Mouse (Mus musculus) myocyte (in vitro differentiated cells): ENCODE data around the gene Znrf1. TPM values are rescaled to one million over a fixed set of nuclear protein-coding genes. Genes with fewer than 3 reads are reported as not detected.

Source experiments
- H3K27me3 ChIP-seq: one replicate; pipeline ENCODE4 v1.6.1; 2011; ENCODE audit not compliant: control insufficient read depth, insufficient read depth, insufficient read length
- H3K36me3 ChIP-seq: one replicate; pipeline ENCODE4 v1.6.1; 2011; ENCODE audit not compliant: control insufficient read depth, insufficient read depth
- H3K4me2 ChIP-seq: one replicate; pipeline ENCODE4 v1.6.1; 2011; ENCODE audit warnings: low read depth, control low read depth
- H3K4me3 ChIP-seq: one replicate; pipeline ENCODE4 v1.5.1; 2011; ENCODE audit warnings: mild to moderate bottlenecking, control low read depth, moderate library complexity
- H3K79me2 ChIP-seq: one replicate; pipeline ENCODE4 v1.6.1; 2011; ENCODE audit not compliant: control insufficient read depth, insufficient read depth
- H3ac ChIP-seq: one replicate; pipeline ENCODE4 v1.6.1; 2011; ENCODE audit not compliant: control insufficient read depth, insufficient read length
- CEBPB ChIP-seq: IDR thresholded peaks from 2 replicates; pipeline ENCODE4 v1.6.1; 2011; ENCODE audit warnings: mild to moderate bottlenecking, moderate library complexity; ENCODE audit not compliant: poor library complexity, insufficient read depth, severe bottlenecking
- E2F4 ChIP-seq: IDR thresholded peaks from one replicate; pipeline ENCODE4 v1.6.1; 2011; ENCODE audit warnings: mild to moderate bottlenecking, control low read depth, moderate library complexity; ENCODE audit not compliant: insufficient read depth
- MAX ChIP-seq: IDR thresholded peaks from one replicate; pipeline ENCODE4 v1.6.1; 2011; ENCODE audit warnings: low read depth, mild to moderate bottlenecking, control low read depth
- MYOD1 ChIP-seq, 3 experiments: IDR thresholded peaks; one replicate each; pipeline ENCODE4 v1.6.1; 2011; ENCODE audit warnings: control low read depth in 2 of 3, low read depth in 2 of 3, mild to moderate bottlenecking in 2 of 3, moderate library complexity in 1 of 3; ENCODE audit not compliant: insufficient read length in 2 of 3, control insufficient read depth in 1 of 3
- MYOG ChIP-seq, 3 experiments: IDR thresholded peaks; one replicate each; pipeline ENCODE4 v1.6.1; 2011; ENCODE audit warnings: control low read depth in 2 of 3, low read depth in 2 of 3, mild to moderate bottlenecking in 2 of 3; ENCODE audit not compliant: insufficient read length in 2 of 3, control insufficient read depth in 1 of 3, insufficient read depth in 1 of 3
- POLR2A ChIP-seq: IDR thresholded peaks from one replicate; pipeline ENCODE4 v1.6.1; 2011; ENCODE audit warnings: low read depth, mild to moderate bottlenecking, control low read depth, moderate library complexity; ENCODE audit not compliant: insufficient read length
- POLR2AphosphoS2 ChIP-seq: IDR thresholded peaks from one replicate; pipeline ENCODE4 v1.6.1; 2011; ENCODE audit warnings: low read depth, control low read depth; ENCODE audit not compliant: insufficient read length
- REST ChIP-seq: IDR thresholded peaks from one replicate; pipeline ENCODE4 v1.6.1; 2011; ENCODE audit warnings: mild to moderate bottlenecking, control low read depth, moderate library complexity; ENCODE audit not compliant: insufficient read depth, insufficient read length
- SRF ChIP-seq: IDR thresholded peaks from one replicate; pipeline ENCODE4 v1.6.1; 2011; ENCODE audit warnings: low read depth; ENCODE audit not compliant: control insufficient read depth, insufficient read length
- TCF12 ChIP-seq: IDR thresholded peaks from one replicate; pipeline ENCODE4 v1.6.1; 2011; ENCODE audit warnings: mild to moderate bottlenecking, control low read depth; ENCODE audit not compliant: poor library complexity, insufficient read depth, severe bottlenecking
- TCF3 ChIP-seq: IDR thresholded peaks from one replicate; pipeline ENCODE4 v1.6.1; 2011; ENCODE audit warnings: low read depth, control low read depth; ENCODE audit not compliant: insufficient read length
- USF1 ChIP-seq: IDR thresholded peaks from one replicate; pipeline ENCODE4 v1.6.1; 2011; ENCODE audit warnings: low read depth, mild to moderate bottlenecking, control low read depth, moderate library complexity
- polyA plus RNA-seq: library from polyadenylated mRNA; unstranded; fragments of >200 nt; fragmentation: generic; extraction: Trizol; gene quantifications from one replicate; pipeline ENCODE4 v1.2.1, GENCODE M21; 2012; ENCODE audit warnings: missing spikeins

Znrf1 gene
- polyA plus RNA-seq, 1 experiment, result 39.2 TPM

GRCm38 (mm10) chr8:111561824-111562223 is 25.9 kb downstream of the Znrf1 start:
- no peak overlapping the region for H3K4me2 ChIP-seq
- H3ac ChIP-seq, result no peak overlapping the region
- no peaks in the 10 kb centered on the region for H3K27me3 ChIP-seq
- no peaks in the 10 kb centered on the region for H3K36me3 ChIP-seq
- no peak overlapping the region for H3K4me3 ChIP-seq
- peaks cover 60% of the 10 kb centered on the region for H3K79me2 ChIP-seq
- TF ChIP-seq MYOD1 (IDR thresholded peaks at IDR 0.05; ENCODE audit: control insufficient read depth in 1 of 3, insufficient read length in 2 of 3, low read depth in 2 of 3) (no peak), E2F4 (no peak), POLR2AphosphoS2 (no peak), SRF (no peak), MAX (no peak), TCF3 (no peak), CEBPB (no peak), POLR2A (no peak), REST (no peak), TCF12 (no peak), MYOG (IDR thresholded peaks at IDR 0.05; ENCODE audit: control insufficient read depth in 1 of 3, insufficient read depth in 1 of 3, insufficient read length in 2 of 3, low read depth in 2 of 3) (no peak), USF1 (no peak)

- Histone ChIP-seq H3K36me3 (no peaks in the 10 kb centered on the region), H3K27me3 (no peaks in the 10 kb centered on the region), H3K79me2 (peaks cover 60% of the 10 kb centered on the region), H3K4me3 (no peak overlapping the region), H3K4me2 (no peak overlapping the region), H3ac (no peak overlapping the region)
- TF ChIP-seq MYOG (IDR thresholded peaks at IDR 0.05; ENCODE audit: control insufficient read depth in 1 of 3, insufficient read depth in 1 of 3, insufficient read length in 2 of 3, low read depth in 2 of 3), result no peak
- TF ChIP-seq REST, result no peak
- TF ChIP-seq POLR2A, result no peak
- TF ChIP-seq E2F4, result no peak
- TF ChIP-seq MAX, result no peak
- TF ChIP-seq TCF3, result no peak
- TF ChIP-seq CEBPB, result no peak
- no peak for TF ChIP-seq USF1
- TF ChIP-seq MYOD1 (IDR thresholded peaks at IDR 0.05; ENCODE audit: control insufficient read depth in 1 of 3, insufficient read length in 2 of 3, low read depth in 2 of 3), result no peak
- no peak for TF ChIP-seq SRF
- TF ChIP-seq POLR2AphosphoS2, result no peak
- TF ChIP-seq TCF12, result no peak
Measured at GRCm38 (mm10) chr8:111562274-111562803, 26.4 kb downstream of the Znrf1 start.

GRCm38 (mm10) chr8:111563075-111563474 is 27.2 kb downstream of the Znrf1 start:
- no peaks in the 10 kb centered on the region for H3K27me3 ChIP-seq

GRCm38 (mm10) chr8:111563687-111564086 is 27.8 kb downstream of the Znrf1 start:
- H3K4me3 ChIP-seq, result no peak overlapping the region
- H3K27me3 ChIP-seq, result no peaks in the 10 kb centered on the region
- peaks cover 68% of the 10 kb centered on the region for H3K79me2 ChIP-seq
- no peak overlapping the region for H3ac ChIP-seq
- no peak for TF ChIP-seq SRF
- TF ChIP-seq TCF12, result no peak
- TF ChIP-seq POLR2AphosphoS2, result no peak
- TF ChIP-seq POLR2A, result no peak
- TF ChIP-seq USF1, result no peak
- no peak for TF ChIP-seq TCF3
- no peak for TF ChIP-seq MYOD1 (IDR thresholded peaks at IDR 0.05; ENCODE audit: control insufficient read depth in 1 of 3, insufficient read length in 2 of 3, low read depth in 2 of 3)
- no peak for TF ChIP-seq REST
- TF ChIP-seq MAX, result no peak
- no peak for TF ChIP-seq E2F4
- no peak for TF ChIP-seq MYOG (IDR thresholded peaks at IDR 0.05; ENCODE audit: control insufficient read depth in 1 of 3, insufficient read depth in 1 of 3, insufficient read length in 2 of 3, low read depth in 2 of 3)
- TF ChIP-seq CEBPB, result no peak
- no peaks in the 10 kb centered on the region for H3K36me3 ChIP-seq
- H3K4me2 ChIP-seq, result no peak overlapping the region

More at GRCm38 (mm10) chr8:111563075-111563474, 27.2 kb downstream of the Znrf1 start:
- H3K36me3 ChIP-seq, result no peaks in the 10 kb centered on the region
- H3ac ChIP-seq, result no peak overlapping the region
- no peak overlapping the region for H3K4me3 ChIP-seq
- TF ChIP-seq POLR2A (no peak), CEBPB (no peak), E2F4 (no peak), MYOD1 (IDR thresholded peaks at IDR 0.05; ENCODE audit: control insufficient read depth in 1 of 3, insufficient read length in 2 of 3, low read depth in 2 of 3) (no peak), TCF3 (no peak), USF1 (no peak), POLR2AphosphoS2 (no peak), REST (no peak), MYOG (IDR thresholded peaks at IDR 0.05; ENCODE audit: control insufficient read depth in 1 of 3, insufficient read depth in 1 of 3, insufficient read length in 2 of 3, low read depth in 2 of 3) (no peak), MAX (no peak), SRF (no peak), TCF12 (no peak)
- no peak overlapping the region for H3K4me2 ChIP-seq
- peaks cover 62% of the 10 kb centered on the region for H3K79me2 ChIP-seq
